Mouse (Mus musculus): ENCODE results near the gene Trove2.

The Trove2 gene

GRCm38 (mm10) chr1:143776446-143777411, at the start of gene Trove2, which contains the start of gene Uchl5:
Trove2 (minus strand) TSS chr1:143777068.
Uchl5 (plus strand) TSS chr1:143777272.
- peak; percentile 98 for DNase-seq

DNA sequence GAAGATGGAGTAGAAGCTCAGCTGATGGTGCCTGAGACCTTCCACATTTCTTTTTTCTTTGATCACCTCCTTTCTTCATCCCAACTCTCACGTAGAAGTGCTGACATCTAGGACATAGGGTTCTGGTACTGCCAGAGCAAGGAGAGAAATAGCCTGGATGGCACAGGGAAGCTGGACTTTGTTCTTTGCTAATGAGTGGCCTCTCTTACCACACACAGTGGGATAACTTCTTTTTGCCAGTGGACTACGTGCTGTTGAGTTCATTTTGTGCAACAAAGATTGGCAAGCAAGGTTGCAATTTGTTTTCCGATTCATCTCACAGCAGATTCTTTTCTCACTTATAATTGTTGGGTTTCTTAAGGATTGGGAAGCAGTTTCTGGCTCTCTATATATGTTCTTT, 45.8 kb upstream of the Trove2 start:
- DNase-seq, result no peak

GRCm38 (mm10) chr1:143820096-143820877, 43.4 kb upstream of the Trove2 start:
- DNase-seq, result no peak

GRCm38 (mm10) chr1:143813676-143814360, 37.0 kb upstream of the Trove2 start:
- peak; percentile 89 to 90 for DNase-seq

DNA sequence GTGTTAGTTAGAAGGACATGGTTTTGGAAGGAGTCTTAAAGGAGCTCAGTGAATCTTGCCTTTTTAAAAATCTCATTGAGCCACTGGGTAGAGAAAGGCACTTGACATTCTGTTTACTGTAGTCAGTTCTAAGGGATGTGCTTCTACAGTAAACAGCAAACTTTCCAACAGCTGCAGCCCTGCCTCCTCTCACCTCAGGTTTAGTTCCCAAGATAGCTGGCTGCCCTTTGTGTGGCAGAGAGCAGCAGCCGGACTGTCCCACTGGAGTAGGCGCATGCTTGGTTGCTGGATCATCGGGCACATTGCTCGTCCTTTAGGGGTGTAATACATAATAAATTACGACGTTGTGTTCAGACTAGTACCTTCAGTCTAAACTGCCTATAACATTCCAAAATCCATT, 32.2 kb upstream of the Trove2 start:
- DNase-seq, result no peak

DNA sequence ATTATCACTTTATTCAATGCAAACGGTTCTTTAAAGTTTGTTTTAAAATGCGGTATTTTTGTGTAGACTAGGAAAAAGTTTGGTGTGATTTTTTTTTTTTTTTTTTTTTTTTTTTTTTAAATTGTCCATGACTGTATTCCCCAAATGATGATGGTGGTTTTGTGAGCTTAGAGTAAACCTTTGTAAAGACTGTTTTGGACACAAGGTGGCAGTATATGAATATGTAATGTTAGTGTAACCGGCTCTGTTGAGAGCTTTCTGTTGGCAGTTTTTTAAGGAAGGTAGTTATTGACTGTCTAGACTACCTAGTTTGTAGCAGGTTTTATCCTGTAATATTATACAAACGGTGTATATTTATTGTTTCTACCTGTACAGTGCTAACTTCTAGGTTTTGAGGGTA, 26.7 kb upstream of the Trove2 start:
- peak; percentile 9 to 33 for DNase-seq

GRCm38 (mm10) chr1:143788584-143789227, 11.8 kb upstream of the Trove2 start:
- peak; percentile 79 to 83 for DNase-seq

DNA sequence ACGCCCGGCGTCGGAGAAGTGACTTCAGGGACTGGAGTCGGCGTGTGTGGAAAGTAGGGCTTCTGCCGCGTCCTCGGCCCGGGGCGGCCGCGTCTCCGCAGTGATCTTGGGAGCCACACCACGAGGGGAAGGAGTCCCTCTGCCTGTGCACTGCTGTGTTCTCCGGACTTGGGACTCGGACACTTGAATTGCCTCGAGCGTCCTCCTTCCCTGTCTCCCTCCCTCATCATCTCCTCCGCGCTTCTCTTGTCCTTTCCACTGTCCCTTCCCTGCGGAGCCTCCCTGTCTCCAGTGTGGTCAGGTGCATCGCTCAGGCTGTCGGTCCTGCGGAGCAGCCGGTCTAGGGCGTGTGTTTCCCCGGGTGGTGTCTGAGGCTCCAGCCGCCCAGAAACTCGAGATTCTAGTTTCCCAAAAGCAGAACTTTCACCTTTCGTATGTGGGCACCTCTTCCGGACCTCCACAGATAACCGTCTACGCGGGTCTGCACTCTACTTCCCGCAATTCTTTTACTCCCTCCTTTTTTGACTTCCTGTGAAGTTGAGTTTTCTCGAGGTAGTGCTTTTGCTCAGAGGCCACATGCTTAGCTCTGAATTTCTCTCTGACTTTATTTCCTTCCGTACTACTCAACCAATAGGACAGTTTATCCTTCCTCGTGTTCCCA, 820 bp upstream of the Trove2 start:
- peak in 1 of 2 experiments; percentile 57 for DNase-seq

DNA sequence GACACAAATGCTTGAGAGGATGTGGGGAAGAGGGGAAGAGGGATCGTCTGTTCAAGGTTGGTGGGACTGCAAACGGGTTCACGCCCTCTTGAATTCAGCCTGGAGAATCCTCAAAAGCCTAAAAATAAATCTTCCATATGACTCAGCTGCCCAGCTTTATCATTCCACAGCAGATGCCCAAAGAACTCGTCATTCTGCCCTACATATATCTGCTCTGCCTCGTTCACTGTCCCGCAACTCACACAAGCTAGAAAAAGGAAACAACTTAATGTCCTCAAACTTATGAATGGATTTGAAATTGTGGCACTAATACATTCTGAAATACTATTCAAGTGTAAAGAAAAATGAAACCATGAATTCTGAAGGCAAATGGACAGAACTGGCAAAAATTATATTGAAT, 3.0 kb downstream of the Trove2 start:
- no peak for DNase-seq

DNA sequence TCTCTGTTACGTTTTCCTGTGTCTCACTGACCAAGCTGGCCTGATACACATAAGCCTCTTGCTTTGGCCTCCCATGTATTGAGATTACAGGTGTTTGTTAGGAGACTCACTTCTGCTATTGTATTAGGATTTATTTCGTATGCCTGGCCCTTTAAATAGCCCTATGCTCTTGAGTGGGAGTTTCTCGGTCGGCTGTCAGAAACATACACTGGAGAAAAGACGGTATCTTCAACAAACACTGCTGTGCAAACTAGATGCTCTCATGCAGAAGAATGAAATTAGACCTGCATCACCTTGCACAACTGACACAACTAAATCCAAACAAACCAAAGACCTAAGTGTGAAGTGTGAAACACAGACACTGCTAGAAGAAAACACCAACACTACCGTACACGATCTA, 3.8 kb downstream of the Trove2 start:
- DNase-seq, result no peak

- DNase-seq, result no peak
Measured at GRCm38 (mm10) chr1:143770444-143771109, 6.3 kb downstream of the Trove2 start.

- no peak for DNase-seq
Measured at GRCm38 (mm10) chr1:143766238-143766637, 10.6 kb downstream of the Trove2 start.

DNA sequence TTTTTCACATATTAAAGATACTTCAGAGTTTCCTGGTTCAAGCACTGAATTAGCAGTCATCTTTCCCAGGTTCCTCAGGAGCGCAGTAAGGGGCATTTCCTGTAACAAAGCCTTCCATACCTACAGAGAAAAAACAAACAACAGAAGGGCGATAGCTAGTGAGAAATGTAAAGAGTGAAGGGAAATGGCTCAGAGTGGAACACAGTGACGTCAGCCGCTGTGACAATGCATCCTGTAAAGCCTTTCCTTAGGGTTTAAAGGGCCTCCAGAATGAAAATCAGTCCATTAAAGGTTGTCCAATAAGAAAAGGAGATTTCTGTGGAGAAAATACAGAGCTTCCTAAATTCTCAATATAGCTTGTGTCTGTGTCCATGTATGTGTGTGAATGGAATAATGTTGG, 11.1 kb downstream of the Trove2 start:
- DNase-seq, result no peak

DNA sequence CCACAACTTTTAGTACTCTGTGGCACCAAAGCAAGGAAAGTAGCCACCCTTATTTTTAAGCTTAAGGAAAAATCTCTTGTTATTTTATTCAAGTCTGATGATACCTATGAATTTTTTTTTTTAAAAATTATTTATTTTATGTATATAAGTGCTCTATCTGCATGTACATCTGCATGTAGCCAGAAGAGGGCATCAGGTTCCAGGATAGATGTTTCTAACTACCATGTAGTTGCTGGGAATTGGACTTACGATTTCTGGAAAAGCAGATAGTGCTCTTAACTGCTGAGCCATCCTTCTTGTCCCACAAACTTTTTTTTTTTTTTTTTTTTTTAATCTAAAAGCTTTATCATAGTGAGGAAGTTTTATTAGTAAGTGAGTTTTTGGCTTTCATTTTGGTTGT, 12.4 kb downstream of the Trove2 start:
- no peak for DNase-seq

GRCm38 (mm10) chr1:143762159-143762558, 14.7 kb downstream of the Trove2 start:
- DNase-seq, result no peak

GRCm38 (mm10) chr1:143745871-143746270, 31.0 kb downstream of the Trove2 start:
- DNase-seq, result no peak

DNA sequence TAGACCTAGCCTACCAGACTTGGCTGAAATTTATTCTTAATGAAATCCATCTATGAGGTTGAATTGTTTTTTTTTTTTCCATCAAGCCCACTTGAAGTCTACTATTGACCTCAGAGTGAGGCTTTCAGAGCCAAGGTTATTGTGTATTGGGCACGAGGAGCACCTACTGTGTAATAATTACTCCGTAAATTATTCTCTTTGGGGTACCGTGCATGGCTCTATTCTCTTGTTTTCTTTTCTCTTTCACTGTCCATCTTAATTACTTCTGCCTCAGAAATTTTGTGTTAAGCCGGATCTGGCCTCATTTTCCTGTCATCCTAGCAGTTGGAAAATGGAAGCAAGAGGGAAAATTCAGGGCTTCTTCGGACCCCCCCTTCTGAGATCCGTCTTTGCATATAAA, 34.7 kb downstream of the Trove2 start:
- no peak for DNase-seq

DNA sequence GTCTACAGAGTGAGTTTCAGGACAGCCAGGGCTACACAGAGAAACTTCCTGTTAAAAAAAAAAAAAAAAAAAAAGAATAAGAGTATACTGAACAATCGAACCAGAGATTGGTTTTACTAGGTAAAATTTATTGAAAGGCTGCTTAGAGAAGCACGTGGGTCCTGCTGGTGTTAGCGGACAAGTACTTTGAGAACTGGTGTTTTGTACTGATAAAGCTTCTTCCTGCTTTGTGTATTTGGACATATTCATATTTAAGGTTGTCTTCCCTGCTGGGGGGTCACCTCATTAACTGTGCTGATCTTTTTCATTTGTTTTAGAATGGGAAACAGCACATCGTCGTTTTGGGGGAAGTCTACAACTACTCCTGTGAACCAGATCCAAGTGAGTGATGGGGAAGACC, 35.5 kb downstream of the Trove2 start:
- no peak for DNase-seq

DNA sequence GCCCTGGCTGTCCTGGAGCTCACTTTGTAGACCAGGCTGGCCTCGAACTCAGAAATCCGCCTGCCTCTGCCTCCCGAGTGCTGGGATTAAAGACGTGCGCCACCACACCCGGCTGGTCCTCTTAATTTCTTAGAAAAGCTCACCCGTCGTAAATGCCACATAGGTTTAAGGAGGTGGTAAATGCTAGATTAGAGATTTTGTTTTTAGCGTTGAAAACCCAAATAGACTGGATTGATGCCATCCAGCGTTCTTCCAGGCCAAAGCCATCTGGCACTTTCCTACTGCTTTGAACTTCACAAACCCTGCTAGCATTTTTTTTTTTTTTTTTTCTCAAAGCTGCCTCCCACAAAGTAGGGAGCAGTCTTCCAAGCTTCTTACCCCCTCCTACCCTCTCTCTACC, 36.3 kb downstream of the Trove2 start:
- DNase-seq, result no peak

- peak; percentile 91 to 94 for DNase-seq
Measured at GRCm38 (mm10) chr1:143739361-143740350, 37.2 kb downstream of the Trove2 start.

Data from B cell, adult 2 months (primary cell).